Mouse (Mus musculus) myocyte (in vitro differentiated cells): ENCODE measurements at regions not wholly inside any gene's neighbourhood (a gene's known extent, or its start where the extent isn't known, plus 50 kb on each side); places are given as distances from the start of the nearest gene placed in this dataset.
"Not testable (repeated sequence)": the region's sequence is repeated elsewhere in the genome, so short reads cannot be mapped to it uniquely, and the experiment has no call there.

Experiments used
- H3K27me3 ChIP-seq: one replicate; pipeline ENCODE4 v1.6.1; 2011; ENCODE audit not compliant: control insufficient read depth, insufficient read depth, insufficient read length
- H3K36me3 ChIP-seq: one replicate; pipeline ENCODE4 v1.6.1; 2011; ENCODE audit not compliant: control insufficient read depth, insufficient read depth
- H3K4me2 ChIP-seq: one replicate; pipeline ENCODE4 v1.6.1; 2011; ENCODE audit warnings: low read depth, control low read depth
- H3K4me3 ChIP-seq: one replicate; pipeline ENCODE4 v1.5.1; 2011; ENCODE audit warnings: mild to moderate bottlenecking, control low read depth, moderate library complexity
- H3K79me2 ChIP-seq: one replicate; pipeline ENCODE4 v1.6.1; 2011; ENCODE audit not compliant: control insufficient read depth, insufficient read depth
- H3ac ChIP-seq: one replicate; pipeline ENCODE4 v1.6.1; 2011; ENCODE audit not compliant: control insufficient read depth, insufficient read length
- CEBPB ChIP-seq: IDR thresholded peaks from 2 replicates; pipeline ENCODE4 v1.6.1; 2011; ENCODE audit warnings: mild to moderate bottlenecking, moderate library complexity; ENCODE audit not compliant: poor library complexity, insufficient read depth, severe bottlenecking
- E2F4 ChIP-seq: IDR thresholded peaks from one replicate; pipeline ENCODE4 v1.6.1; 2011; ENCODE audit warnings: mild to moderate bottlenecking, control low read depth, moderate library complexity; ENCODE audit not compliant: insufficient read depth
- MAX ChIP-seq: IDR thresholded peaks from one replicate; pipeline ENCODE4 v1.6.1; 2011; ENCODE audit warnings: low read depth, mild to moderate bottlenecking, control low read depth
- MYOD1 ChIP-seq, 3 experiments: IDR thresholded peaks; one replicate each; pipeline ENCODE4 v1.6.1; 2011; ENCODE audit warnings: control low read depth in 2 of 3, low read depth in 2 of 3, mild to moderate bottlenecking in 2 of 3, moderate library complexity in 1 of 3; ENCODE audit not compliant: insufficient read length in 2 of 3, control insufficient read depth in 1 of 3
- MYOG ChIP-seq, 3 experiments: IDR thresholded peaks; one replicate each; pipeline ENCODE4 v1.6.1; 2011; ENCODE audit warnings: control low read depth in 2 of 3, low read depth in 2 of 3, mild to moderate bottlenecking in 2 of 3; ENCODE audit not compliant: insufficient read length in 2 of 3, control insufficient read depth in 1 of 3, insufficient read depth in 1 of 3
- POLR2A ChIP-seq: IDR thresholded peaks from one replicate; pipeline ENCODE4 v1.6.1; 2011; ENCODE audit warnings: low read depth, mild to moderate bottlenecking, control low read depth, moderate library complexity; ENCODE audit not compliant: insufficient read length
- POLR2AphosphoS2 ChIP-seq: IDR thresholded peaks from one replicate; pipeline ENCODE4 v1.6.1; 2011; ENCODE audit warnings: low read depth, control low read depth; ENCODE audit not compliant: insufficient read length
- REST ChIP-seq: IDR thresholded peaks from one replicate; pipeline ENCODE4 v1.6.1; 2011; ENCODE audit warnings: mild to moderate bottlenecking, control low read depth, moderate library complexity; ENCODE audit not compliant: insufficient read depth, insufficient read length
- SRF ChIP-seq: IDR thresholded peaks from one replicate; pipeline ENCODE4 v1.6.1; 2011; ENCODE audit warnings: low read depth; ENCODE audit not compliant: control insufficient read depth, insufficient read length
- TCF12 ChIP-seq: IDR thresholded peaks from one replicate; pipeline ENCODE4 v1.6.1; 2011; ENCODE audit warnings: mild to moderate bottlenecking, control low read depth; ENCODE audit not compliant: poor library complexity, insufficient read depth, severe bottlenecking
- TCF3 ChIP-seq: IDR thresholded peaks from one replicate; pipeline ENCODE4 v1.6.1; 2011; ENCODE audit warnings: low read depth, control low read depth; ENCODE audit not compliant: insufficient read length
- USF1 ChIP-seq: IDR thresholded peaks from one replicate; pipeline ENCODE4 v1.6.1; 2011; ENCODE audit warnings: low read depth, mild to moderate bottlenecking, control low read depth, moderate library complexity

- Histone ChIP-seq H3K27me3 (no peaks in the 10 kb centered on the region), H3K36me3 (no peaks in the 10 kb centered on the region), H3K79me2 (no peaks in the 10 kb centered on the region), H3K4me2 (no peak overlapping the region), H3K4me3 (no peak overlapping the region), H3ac (no peak overlapping the region)
- TF ChIP-seq MYOD1 (IDR thresholded peaks at IDR 0.05; ENCODE audit: control insufficient read depth in 1 of 3, insufficient read length in 2 of 3, low read depth in 2 of 3) = no peak
- TF ChIP-seq USF1 = no peak
- no peak for TF ChIP-seq E2F4
- no peak for TF ChIP-seq CEBPB
- TF ChIP-seq TCF3 = no peak
- no peak for TF ChIP-seq MAX
- no peak for TF ChIP-seq SRF
- TF ChIP-seq TCF12 = no peak
- no peak for TF ChIP-seq REST
- TF ChIP-seq MYOG (IDR thresholded peaks at IDR 0.05; ENCODE audit: control insufficient read depth in 1 of 3, insufficient read depth in 1 of 3, insufficient read length in 2 of 3, low read depth in 2 of 3) = no peak
- no peak for TF ChIP-seq POLR2AphosphoS2
- TF ChIP-seq POLR2A = no peak
Observed at GRCm38 (mm10) chr7:73601336-73601735, 59.7 kb upstream of the Chd2 start.

GRCm38 (mm10) chr7:73600776-73601175 lies 59.1 kb upstream of the Chd2 start:
- no peak overlapping the region for H3ac ChIP-seq
- TF ChIP-seq REST (no peak), TCF3 (no peak), MAX (no peak), E2F4 (no peak), MYOG (IDR thresholded peaks at IDR 0.05; ENCODE audit: control insufficient read depth in 1 of 3, insufficient read depth in 1 of 3, insufficient read length in 2 of 3, low read depth in 2 of 3) (no peak), POLR2A (no peak), USF1 (no peak), SRF (no peak), TCF12 (no peak), MYOD1 (IDR thresholded peaks at IDR 0.05; ENCODE audit: control insufficient read depth in 1 of 3, insufficient read length in 2 of 3, low read depth in 2 of 3) (no peak), POLR2AphosphoS2 (no peak), CEBPB (no peak)
- H3K36me3 ChIP-seq = no peaks in the 10 kb centered on the region
- no peak overlapping the region for H3K4me2 ChIP-seq
- no peaks in the 10 kb centered on the region for H3K79me2 ChIP-seq
- no peaks in the 10 kb centered on the region for H3K27me3 ChIP-seq
- H3K4me3 ChIP-seq = no peak overlapping the region

GRCm38 (mm10) chr7:73600003-73600385 lies 58.4 kb upstream of the Chd2 start:
- H3K79me2 ChIP-seq, H3K36me3 ChIP-seq, H3ac ChIP-seq, H3K4me3 ChIP-seq, H3K27me3 ChIP-seq, H3K4me2 ChIP-seq: not testable (repeated sequence)

- Histone ChIP-seq H3K27me3 (no peaks in the 10 kb centered on the region), H3K4me3 (no peak overlapping the region), H3K4me2 (no peak overlapping the region), H3ac (no peak overlapping the region), H3K36me3 (no peaks in the 10 kb centered on the region), H3K79me2 (no peaks in the 10 kb centered on the region)
- no peak for TF ChIP-seq E2F4
Observed at GRCm38 (mm10) chr7:73599354-73600002, 57.8 kb upstream of the Chd2 start.

GRCm38 (mm10) chr7:73597968-73598367 lies 56.3 kb upstream of the Chd2 start:
- no peak overlapping the region for H3K4me3 ChIP-seq
- H3K4me2 ChIP-seq = no peak overlapping the region
- H3K79me2 ChIP-seq = no peaks in the 10 kb centered on the region
- H3K27me3 ChIP-seq = no peaks in the 10 kb centered on the region
- no peak overlapping the region for H3ac ChIP-seq
- no peaks in the 10 kb centered on the region for H3K36me3 ChIP-seq
- TF ChIP-seq REST (no peak), MAX (no peak), E2F4 (no peak), SRF (no peak), POLR2A (no peak), MYOG (IDR thresholded peaks at IDR 0.05; ENCODE audit: control insufficient read depth in 1 of 3, insufficient read depth in 1 of 3, insufficient read length in 2 of 3, low read depth in 2 of 3) (no peak), TCF3 (no peak), CEBPB (no peak), POLR2AphosphoS2 (no peak), USF1 (no peak), TCF12 (no peak)
